In the genomic region with DNA sequence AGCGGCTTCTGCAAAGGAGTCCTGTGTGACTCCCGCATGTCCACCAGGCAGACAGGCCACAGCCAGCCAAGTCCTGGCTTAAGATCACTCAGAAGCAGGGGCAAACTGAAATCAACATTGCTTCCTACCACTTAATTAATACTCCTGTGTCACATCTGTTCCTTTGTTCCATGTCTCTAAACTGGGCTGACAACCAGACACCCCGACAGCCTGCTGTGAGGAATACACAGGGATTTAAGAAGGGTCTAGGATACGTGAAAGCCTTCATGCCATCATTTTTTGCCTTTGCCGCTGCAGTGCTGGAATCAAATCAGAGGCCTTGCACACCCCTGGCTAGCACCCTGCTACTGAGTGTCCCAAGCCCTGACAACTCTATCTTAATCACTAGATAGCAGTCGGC, we compare ENCODE assay signal across 14 mouse cellular contexts. TPM values are rescaled to one million over a fixed set of nuclear protein-coding genes. Genes with fewer than 3 reads are reported as not detected.
DNase-seq lines count a peak whose midpoint lies in the region; ATAC-seq and TF ChIP-seq lines count a peak whose summit lies in the region.
"Had no signal": no experiment of that assay in that cellular context is flagged by ENCODE, and none has a peak within 500 bp of the region (broad histone marks: within the 10 kb centered on the region; RNA-seq: fewer than 3 reads in every experiment).

No protein-coding gene starts in this region.

- no peak for TF ChIP-seq POLR2A in brain, embryonic 14.5 days (IDR thresholded peaks at IDR 0.05; ENCODE audit: borderline replicate concordance, extremely low read depth, insufficient read depth, insufficient read length, poor library complexity, severe bottlenecking)

- no peak for DNase-seq in forebrain, embryonic 11.5 days (ENCODE audit: low spot score)
- no peak for DNase-seq in lung, postnatal 36 days
- DNase-seq in brain, embryonic 14.5 days (ENCODE audit: low read depth), result peak; percentile 79
- peak; percentile 44 for DNase-seq in lung, postnatal 14 days
- DNase-seq in B cell, adult 2 months, result no peak
- DNase-seq in stomach, postnatal 0 days (ENCODE audit: low spot score), result no peak
- DNase-seq: adrenal gland, postnatal 25 days; cerebellum, postnatal 14 days; gastrocnemius, postnatal 36 days; liver; spleen, adult 18-20 months had no signal

- H3K4me1 ChIP-seq in forebrain, embryonic 13.5 days, result peaks cover 29% of the 10 kb centered on the region
- 0 out of 2 replicates have a peak, but pooled peaks cover 2% of the 10 kb centered on the region for H3K4me1 ChIP-seq in forebrain, embryonic 11.5 days (replicated peaks; ENCODE audit: control insufficient read depth, insufficient read depth, low read length)
- peaks cover 78% of the 10 kb centered on the region for H3K4me1 ChIP-seq in lung, embryonic 15.5 days
- H3K4me1 ChIP-seq in stomach, postnatal 0 days (replicated peaks; ENCODE audit: control insufficient read depth, insufficient read depth), result peaks cover 8% of the 10 kb centered on the region

- no peak for TF ChIP-seq EP300 in stomach, postnatal 0 days (optimal IDR thresholded peaks at IDR 0.05)

- no peak overlapping the region for H3K9ac ChIP-seq in forebrain, embryonic 13.5 days
- no peak overlapping the region for H3K9ac ChIP-seq in forebrain, embryonic 11.5 days (ENCODE audit: low read length)
- H3K9ac ChIP-seq in lung, embryonic 15.5 days, result no peak overlapping the region
- no peak overlapping the region for H3K9ac ChIP-seq in stomach, postnatal 0 days (ENCODE audit: low read length)
- H3K9ac ChIP-seq: intestine, embryonic 15.5 days had no signal

- peak; percentile 16; the same call in 1 of the 2 replicates for ATAC-seq in forebrain, embryonic 13.5 days
- ATAC-seq in forebrain, embryonic 11.5 days (replicated peaks; ENCODE audit: low FRiP score), result no peak
- ATAC-seq in lung, embryonic 15.5 days (ENCODE audit: borderline replicate concordance, extremely low read depth, low FRiP score, low TSS enrichment), result peak; percentile 83
- ATAC-seq in stomach, postnatal 0 days (ENCODE audit: low FRiP score, low TSS enrichment), result no peak
- ATAC-seq: intestine, embryonic 15.5 days had no signal

- no peaks in the 10 kb centered on the region for H3K27me3 ChIP-seq in forebrain, embryonic 13.5 days
- no peaks in the 10 kb centered on the region for H3K27me3 ChIP-seq in forebrain, embryonic 11.5 days (ENCODE audit: control insufficient read depth, insufficient read depth, low read length)
- H3K27me3 ChIP-seq in lung, embryonic 15.5 days, result no peaks in the 10 kb centered on the region
- no peaks in the 10 kb centered on the region for H3K27me3 ChIP-seq in stomach, postnatal 0 days (ENCODE audit: control insufficient read depth, insufficient read depth, low read length)
- H3K27me3 ChIP-seq: intestine, embryonic 15.5 days had no signal

- no peak overlapping the region for H3K4me3 ChIP-seq in forebrain, embryonic 13.5 days
- no peak overlapping the region for H3K4me3 ChIP-seq in forebrain, embryonic 11.5 days (ENCODE audit: low read depth, low read length)
- H3K4me3 ChIP-seq in lung, embryonic 15.5 days, result no peak overlapping the region
- no peak overlapping the region for H3K4me3 ChIP-seq in stomach, postnatal 0 days (ENCODE audit: low read depth, low read length)
- H3K4me3 ChIP-seq: intestine, embryonic 15.5 days had no signal

- H3K27ac ChIP-seq in forebrain, embryonic 13.5 days, result peak overlapping the region; percentile 36; the same call in 1 of the 2 replicates
- H3K27ac ChIP-seq in forebrain, embryonic 11.5 days (ENCODE audit: low read depth, low read length), result no peak overlapping the region
- peak overlapping the region; percentile 43; the same call in 1 of the 2 replicates for H3K27ac ChIP-seq in lung, embryonic 15.5 days
- no peak overlapping the region for H3K27ac ChIP-seq in stomach, postnatal 0 days (replicated peaks)
- H3K27ac ChIP-seq: intestine, embryonic 15.5 days had no signal

- no peaks in the 10 kb centered on the region for H3K9me3 ChIP-seq in forebrain, embryonic 13.5 days (replicated peaks)
- no peaks in the 10 kb centered on the region for H3K9me3 ChIP-seq in forebrain, embryonic 11.5 days (ENCODE audit: control insufficient read depth, low read length)
- no peaks in the 10 kb centered on the region for H3K9me3 ChIP-seq in lung, embryonic 15.5 days
- no peaks in the 10 kb centered on the region for H3K9me3 ChIP-seq in stomach, postnatal 0 days (ENCODE audit: control insufficient read depth, low read length)
- H3K9me3 ChIP-seq: intestine, embryonic 15.5 days had no signal

- no peak overlapping the region for H3K4me2 ChIP-seq in forebrain, embryonic 13.5 days
- no peak overlapping the region for H3K4me2 ChIP-seq in forebrain, embryonic 11.5 days (ENCODE audit: low read depth, low read length, severe bottlenecking)
- H3K4me2 ChIP-seq in lung, embryonic 15.5 days, result 0 out of 2 replicates have a peak overlapping the region, but pooled peaks have one; percentile 1
- no peak overlapping the region for H3K4me2 ChIP-seq in stomach, postnatal 0 days (replicated peaks; ENCODE audit: low read depth)
- H3K4me2 ChIP-seq: intestine, embryonic 15.5 days had no signal

- no peak for TF ChIP-seq CTCF in brain, embryonic 14.5 days (IDR thresholded peaks at IDR 0.05; ENCODE audit: borderline replicate concordance, extremely low read depth, insufficient read depth, insufficient read length)
- no peak for TF ChIP-seq CTCF in stomach, postnatal 0 days (IDR thresholded peaks at IDR 0.05; ENCODE audit: low read depth)

- no peaks in the 10 kb centered on the region for H3K36me3 ChIP-seq in forebrain, embryonic 13.5 days (ENCODE audit: poor library complexity, severe bottlenecking)
- no peaks in the 10 kb centered on the region for H3K36me3 ChIP-seq in forebrain, embryonic 11.5 days (ENCODE audit: control insufficient read depth, insufficient read depth, low read length)
- no peaks in the 10 kb centered on the region for H3K36me3 ChIP-seq in lung, embryonic 15.5 days
- H3K36me3 ChIP-seq in stomach, postnatal 0 days (ENCODE audit: control insufficient read depth, insufficient read depth, low read length), result no peaks in the 10 kb centered on the region
- H3K36me3 ChIP-seq: intestine, embryonic 15.5 days had no signal

- WGBS in forebrain, embryonic 13.5 days, result 40% methylated on average over 6 of the region's 6 CpGs
- WGBS in forebrain, embryonic 11.5 days, result 69% methylated on average over 6 of the region's 6 CpGs
- 34% methylated on average over 6 of the region's 6 CpGs for WGBS in lung, embryonic 15.5 days
- 57% methylated on average over 6 of the region's 6 CpGs for WGBS in stomach, postnatal 0 days

RNA-seq across cellular contexts. Expression of a gene that starts 12.8 kb away (rescaled TPM):
- 13.9 and 14.9 TPM in 2 replicates for polyA plus RNA-seq in forebrain, embryonic 13.5 days (2015; fragmentation: Nextera tagmentation; extraction: Ambion mirVana)
- 24.8 and 29.5 TPM in 2 replicates for polyA plus RNA-seq in forebrain, embryonic 11.5 days (2014; fragmentation: Nextera tagmentation; extraction: Ambion mirVana)
- 24.6 and 27.2 TPM in 2 replicates for polyA plus RNA-seq in lung, embryonic 15.5 days (2015; fragmentation: Nextera tagmentation; extraction: Ambion mirVana)
- 25.1 and 25.6 TPM in 2 replicates for polyA plus RNA-seq in brain, embryonic 14.5 days (2012; rRNA removed)
- polyA plus RNA-seq in stomach, postnatal 0 days (2015; fragmentation: Nextera tagmentation; extraction: Ambion mirVana), result 12.9 and 14.8 TPM in 2 replicates

Comparison
In these comparisons a context has a peak if more than half of its experiments do, and no peak if none do; other contexts are left out.
1. ATAC-seq: peak in forebrain, embryonic 13.5 days (single experiment) and lung, embryonic 15.5 days (single experiment); none in forebrain, embryonic 11.5 days (single experiment) and stomach, postnatal 0 days (single experiment).
2. H3K27ac ChIP-seq: peak in forebrain, embryonic 13.5 days (single experiment) and lung, embryonic 15.5 days (single experiment); none in forebrain, embryonic 11.5 days (single experiment) and stomach, postnatal 0 days (single experiment).
3. DNase-seq: peak in brain, embryonic 14.5 days (single experiment) and lung, postnatal 14 days (single experiment); none in forebrain, embryonic 11.5 days (single experiment), lung, postnatal 36 days (single experiment), B cell, adult 2 months (0 of 2) and stomach, postnatal 0 days (single experiment).